Mouse (Mus musculus): ENCODE measurements around the gene Rpa3. TPM values are rescaled to one million over a fixed set of nuclear protein-coding genes. Genes with fewer than 3 reads are reported as not detected.
A peak's percentile ranks its signal among the peaks of the same experiment; 100 is the strongest.

Rpa3 gene
- 127 and 158 TPM in 2 replicates for polyA plus RNA-seq (2015; fragmentation: Nextera tagmentation; extraction: Ambion mirVana)

- Histone ChIP-seq H3K27me3 (no peaks in the 10 kb centered on the region), H3K27ac (peak within 1 kb of the TSS; percentile 80), H3K36me3 (peaks cover 10% of the 10 kb centered on the region), H3K4me1 (replicated peaks) (peaks cover 20% of the 10 kb centered on the region), H3K9ac (peak within 1 kb of the TSS; percentile 92), H3K4me2 (peak within 1 kb of the TSS; percentile 93), H3K9me3 (replicated peaks) (no peaks in the 10 kb centered on the region), H3K4me3 (replicated peaks) (peak within 1 kb of the TSS; percentile 88)
- ATAC-seq (ENCODE audit: low read depth) (peak; percentile 100), DNase-seq (peak; percentile 97)
- WGBS (ENCODE audit: insufficient replicate concordance): under 1% methylated on average over 61 of the region's 64 CpGs
Observed at GRCm38 (mm10) chr6:8259004-8259666, at the start of gene Rpa3, which contains the start of the genes Umad1 and Gm45062. Gene Rpa3, minus strand, starts transcription at chr6:8259173. Gene Umad1, plus strand, starts transcription at chr6:8259288. Gene Gm45062, plus strand, starts transcription at chr6:8259450.

GRCm38 (mm10) chr6:8307878-8308775 is 49.2 kb upstream of the Rpa3 start:
- Histone ChIP-seq H3K4me2 (no peak overlapping the region), H3K4me3 (replicated peaks) (no peak overlapping the region), H3K9ac (no peak overlapping the region), H3K36me3 (no peaks in the 10 kb centered on the region), H3K4me1 (replicated peaks) (no peaks in the 10 kb centered on the region), H3K27me3 (no peaks in the 10 kb centered on the region), H3K27ac (no peak overlapping the region), H3K9me3 (replicated peaks) (no peaks in the 10 kb centered on the region)
- 79% methylated on average over 6 of the region's 6 CpGs for WGBS (ENCODE audit: insufficient replicate concordance)
- DNase-seq: no peak
- no peak for ATAC-seq (ENCODE audit: low read depth)

GRCm38 (mm10) chr6:8299066-8299863 is 40.3 kb upstream of the Rpa3 start:
- 69% methylated on average over 6 of the region's 6 CpGs for WGBS (ENCODE audit: insufficient replicate concordance)
- ATAC-seq (ENCODE audit: low read depth): no peak

GRCm38 (mm10) chr6:8294048-8294784 is 35.2 kb upstream of the Rpa3 start:
- ATAC-seq (ENCODE audit: low read depth): no peak

More at GRCm38 (mm10) chr6:8299066-8299863, 40.3 kb upstream of the Rpa3 start:
- no peak overlapping the region for H3K27ac ChIP-seq
- no peaks in the 10 kb centered on the region for H3K4me1 ChIP-seq (replicated peaks)
- no peaks in the 10 kb centered on the region for H3K27me3 ChIP-seq
- DNase-seq: no peak
- H3K9ac ChIP-seq: no peak overlapping the region
- no peaks in the 10 kb centered on the region for H3K9me3 ChIP-seq (replicated peaks)
- no peak overlapping the region for H3K4me2 ChIP-seq
- no peak overlapping the region for H3K4me3 ChIP-seq (replicated peaks)
- no peaks in the 10 kb centered on the region for H3K36me3 ChIP-seq

GRCm38 (mm10) chr6:8288755-8289580 is 30.0 kb upstream of the Rpa3 start:
- Histone ChIP-seq H3K27ac (no peak overlapping the region), H3K9ac (no peak overlapping the region), H3K27me3 (no peaks in the 10 kb centered on the region), H3K4me2 (no peak overlapping the region), H3K9me3 (replicated peaks) (no peaks in the 10 kb centered on the region), H3K36me3 (no peaks in the 10 kb centered on the region), H3K4me1 (replicated peaks) (no peaks in the 10 kb centered on the region), H3K4me3 (replicated peaks) (no peak overlapping the region)
- DNase-seq (no peak), ATAC-seq (ENCODE audit: low read depth) (no peak)
- WGBS (ENCODE audit: insufficient replicate concordance): 82% methylated on average over 4 of the region's 4 CpGs

More at GRCm38 (mm10) chr6:8294048-8294784, 35.2 kb upstream of the Rpa3 start:
- H3K4me3 ChIP-seq (replicated peaks): no peak overlapping the region
- DNase-seq: no peak
- WGBS (ENCODE audit: insufficient replicate concordance): 85% methylated on average over 4 of the region's 4 CpGs
- H3K27me3 ChIP-seq: no peaks in the 10 kb centered on the region
- H3K27ac ChIP-seq: no peak overlapping the region
- no peak overlapping the region for H3K9ac ChIP-seq
- no peak overlapping the region for H3K4me2 ChIP-seq
- H3K4me1 ChIP-seq (replicated peaks): no peaks in the 10 kb centered on the region
- no peaks in the 10 kb centered on the region for H3K9me3 ChIP-seq (replicated peaks)
- no peaks in the 10 kb centered on the region for H3K36me3 ChIP-seq

GRCm38 (mm10) chr6:8286146-8286545 is 27.2 kb upstream of the Rpa3 start:
- ATAC-seq (ENCODE audit: low read depth): no peak

GRCm38 (mm10) chr6:8285401-8285960 is 26.5 kb upstream of the Rpa3 start:
- Histone ChIP-seq H3K27me3 (no peaks in the 10 kb centered on the region), H3K4me3 (replicated peaks) (no peak overlapping the region), H3K36me3 (no peaks in the 10 kb centered on the region), H3K4me1 (replicated peaks) (no peaks in the 10 kb centered on the region), H3K4me2 (no peak overlapping the region), H3K9ac (no peak overlapping the region), H3K9me3 (replicated peaks) (no peaks in the 10 kb centered on the region), H3K27ac (no peak overlapping the region)
- DNase-seq: no peak
- no peak for ATAC-seq (ENCODE audit: low read depth)
- 69% methylated on average over 3 of the region's 3 CpGs for WGBS (ENCODE audit: insufficient replicate concordance)

More at GRCm38 (mm10) chr6:8286146-8286545, 27.2 kb upstream of the Rpa3 start:
- no peaks in the 10 kb centered on the region for H3K36me3 ChIP-seq
- H3K4me1 ChIP-seq (replicated peaks): no peaks in the 10 kb centered on the region
- H3K27me3 ChIP-seq: no peaks in the 10 kb centered on the region
- no peak overlapping the region for H3K9ac ChIP-seq
- no peak overlapping the region for H3K27ac ChIP-seq
- 84% methylated on average over 3 of the region's 3 CpGs for WGBS (ENCODE audit: insufficient replicate concordance)
- H3K4me3 ChIP-seq (replicated peaks): no peak overlapping the region
- no peak overlapping the region for H3K4me2 ChIP-seq
- no peaks in the 10 kb centered on the region for H3K9me3 ChIP-seq (replicated peaks)
- DNase-seq: no peak

GRCm38 (mm10) chr6:8283255-8283654 is 24.3 kb upstream of the Rpa3 start:
- no peak overlapping the region for H3K4me3 ChIP-seq (replicated peaks)
- no peak overlapping the region for H3K9ac ChIP-seq
- DNase-seq (no peak), ATAC-seq (ENCODE audit: low read depth) (no peak)
- H3K27me3 ChIP-seq: no peaks in the 10 kb centered on the region
- no peaks in the 10 kb centered on the region for H3K4me1 ChIP-seq (replicated peaks)
- no peaks in the 10 kb centered on the region for H3K36me3 ChIP-seq
- no peak overlapping the region for H3K4me2 ChIP-seq
- whole genome bisulfite sequencing (ENCODE audit: insufficient replicate concordance): 44% methylated on average over 4 of the region's 4 CpGs
- no peak overlapping the region for H3K27ac ChIP-seq
- H3K9me3 ChIP-seq (replicated peaks): no peaks in the 10 kb centered on the region

GRCm38 (mm10) chr6:8278426-8279002 is 19.5 kb upstream of the Rpa3 start:
- no peak for DNase-seq
- WGBS (ENCODE audit: insufficient replicate concordance): 66% methylated on average over 5 of the region's 5 CpGs
- no peak overlapping the region for H3K9ac ChIP-seq
- H3K4me1 ChIP-seq (replicated peaks): peaks cover 3% of the 10 kb centered on the region
- no peak overlapping the region for H3K4me2 ChIP-seq
- no peaks in the 10 kb centered on the region for H3K27me3 ChIP-seq
- no peak overlapping the region for H3K4me3 ChIP-seq (replicated peaks)
- no peaks in the 10 kb centered on the region for H3K36me3 ChIP-seq
- H3K9me3 ChIP-seq (replicated peaks): no peaks in the 10 kb centered on the region
- H3K27ac ChIP-seq: no peak overlapping the region
- no peak for ATAC-seq (ENCODE audit: low read depth)

Data from liver, embryonic 13.5 days (tissue).